Mouse (Mus musculus) cerebellum, adult 11 months (tissue): Measurements from ENCODE around the gene Fbxo6.
"Not testable (repeated sequence)": the region's sequence is repeated elsewhere in the genome, so short reads cannot be mapped to it uniquely, and the experiment has no call there.

Source experiments
- DNase-seq: peaks from one replicate; pipeline ENCODE4 v3.0.0; 2022

Gene Fbxo6

GRCm38 (mm10) chr4:148121362-148121761 is 30.6 kb downstream of the Fbxo6 start:
- no peak for DNase-seq

GRCm38 (mm10) chr4:148120555-148120954 is 31.4 kb downstream of the Fbxo6 start:
- DNase-seq, result no peak

- DNase-seq, result not testable (repeated sequence)
Observed at GRCm38 (mm10) chr4:148119578-148119977, 32.4 kb downstream of the Fbxo6 start.

GRCm38 (mm10) chr4:148117392-148117791 is 34.5 kb downstream of the Fbxo6 start:
- DNase-seq, result no peak

GRCm38 (mm10) chr4:148116657-148117056 is 35.3 kb downstream of the Fbxo6 start:
- DNase-seq, result no peak

- DNase-seq, result no peak
Observed at GRCm38 (mm10) chr4:148115467-148115866, 36.5 kb downstream of the Fbxo6 start.

- DNase-seq, result peak; percentile 76
Observed at GRCm38 (mm10) chr4:148114758-148115391, 37.1 kb downstream of the Fbxo6 start.

- no peak for DNase-seq
Observed at GRCm38 (mm10) chr4:148112519-148112918, 39.4 kb downstream of the Fbxo6 start.

GRCm38 (mm10) chr4:148109215-148109614 is 42.7 kb downstream of the Fbxo6 start:
- no peak for DNase-seq

GRCm38 (mm10) chr4:148108565-148109100 is 43.3 kb downstream of the Fbxo6 start:
- DNase-seq, result no peak

GRCm38 (mm10) chr4:148107621-148108291 is 44.2 kb downstream of the Fbxo6 start:
- no peak for DNase-seq

GRCm38 (mm10) chr4:148104146-148104545 is 47.8 kb downstream of the Fbxo6 start:
- DNase-seq, result no peak

GRCm38 (mm10) chr4:148101801-148102527 is 50.0 kb downstream of the Fbxo6 start:
- peak; percentile 58 for DNase-seq

GRCm38 (mm10) chr4:148098666-148099065 is 53.3 kb downstream of the Fbxo6 start:
- DNase-seq, result no peak

- DNase-seq, result no peak
Observed at GRCm38 (mm10) chr4:148097936-148098335, 54.0 kb downstream of the Fbxo6 start.
